Mouse (Mus musculus) lung, adult 2 months (tissue): ENCODE data around the gene Klhl12.

Experiments
- CTCF ChIP-seq: fragments of 200-500 bp; IDR thresholded peaks from 2 replicates; pipeline ENCODE4 v1.5.1; 2011; ENCODE audit warnings: mild to moderate bottlenecking, low read length, control low read depth; ENCODE audit not compliant: insufficient read depth
- POLR2A ChIP-seq: fragments of 200-500 bp; IDR thresholded peaks from 2 replicates; pipeline ENCODE4 v1.6.1; 2011; ENCODE audit warnings: low read depth, mild to moderate bottlenecking, control low read depth, low read length, borderline replicate concordance; ENCODE audit errors: extremely low read depth

- TF ChIP-seq POLR2A, result no peak
- TF ChIP-seq CTCF, result no peak
Observed at GRCm38 (mm10) chr1:134419176-134419575, 36.2 kb upstream of the Klhl12 start.
